ENCODE assay signal across 8 mouse cellular contexts in genomic region chr2:172550364-172551080, GRCm38 (mm10). TPM values are rescaled to one million over a fixed set of nuclear protein-coding genes. Genes with fewer than 3 reads are reported as not detected.
A peak's percentile ranks its signal among the peaks of the same experiment; 100 is the strongest.
DNase-seq lines count a peak whose midpoint lies in the region; ATAC-seq and TF ChIP-seq lines count a peak whose summit lies in the region.

No protein-coding gene starts in this region.

- peaks cover 79% of the 10 kb centered on the region for H3K27me3 ChIP-seq in hindbrain, postnatal 0 days (ENCODE audit: insufficient read depth, low read length)
- H3K27me3 ChIP-seq in liver, embryonic 11.5 days (replicated peaks; ENCODE audit: control insufficient read depth, insufficient read depth, low read length): peaks cover 92% of the 10 kb centered on the region

- peak in 1 of 2 experiments; percentile 43 for DNase-seq in left cerebral cortex, adult 2 months (ENCODE audit: extremely low spot score in 1 of 2, low spot score in 2 of 2)
- no peak for DNase-seq in left cerebral cortex, adult 11 months (ENCODE audit: low spot score)
- DNase-seq in cerebellum, adult 9-11 months: peak; percentile 4
- peak; percentile 88 for DNase-seq in forelimb bud, embryonic 11.5 days (ENCODE audit: low read depth, low spot score)
- peak; percentile 69 for DNase-seq in hindbrain, postnatal 0 days (ENCODE audit: low spot score)
- DNase-seq in liver, embryonic 11.5 days (ENCODE audit: low spot score): peak; percentile 78
- DNase-seq in neural tube, embryonic 10.5 days (ENCODE audit: extremely low spot score, low spot score): peak; percentile 93
- DNase-seq in thymus, postnatal 14 days: peak; percentile 69

- intact Hi-C loops in left cerebral cortex, adult 2 months (cut with DNase I): loop anchor here (5.0 to 10.0 kb wide), 2 partner anchors 184 to 272 kb away; no protein-coding TSS in a partner anchor

- peak; percentile 67 for ATAC-seq in hindbrain, postnatal 0 days
- ATAC-seq in liver, embryonic 11.5 days (replicated peaks; ENCODE audit: low FRiP score): peak; percentile 55

- H3K36me3 ChIP-seq in hindbrain, postnatal 0 days (ENCODE audit: insufficient read depth, low read length): no peaks in the 10 kb centered on the region
- H3K36me3 ChIP-seq in liver, embryonic 11.5 days (ENCODE audit: control insufficient read depth, insufficient read depth, low read length): no peaks in the 10 kb centered on the region

- H3K4me1 ChIP-seq in hindbrain, postnatal 0 days (ENCODE audit: insufficient read depth, low read length): no peaks in the 10 kb centered on the region
- H3K4me1 ChIP-seq in liver, embryonic 11.5 days (replicated peaks; ENCODE audit: control insufficient read depth, insufficient read depth, low read length): peaks cover 3% of the 10 kb centered on the region; the same call in 1 of the 2 replicates

- H3K9me3 ChIP-seq in hindbrain, postnatal 0 days (ENCODE audit: low read length): no peaks in the 10 kb centered on the region
- H3K9me3 ChIP-seq in liver, embryonic 11.5 days (ENCODE audit: control insufficient read depth, low read length): no peaks in the 10 kb centered on the region

- no peak overlapping the region for H3K9ac ChIP-seq in hindbrain, postnatal 0 days (replicated peaks; ENCODE audit: low read length)
- H3K9ac ChIP-seq in liver, embryonic 11.5 days (ENCODE audit: low read depth, low read length): no peak overlapping the region

- WGBS in hindbrain, postnatal 0 days: under 1% methylated on average over 60 of the region's 62 CpGs
- WGBS in liver, embryonic 11.5 days: under 1% methylated on average over 58 of the region's 62 CpGs

- no peak overlapping the region for H3K4me3 ChIP-seq in left cerebral cortex, adult 2 months
- H3K4me3 ChIP-seq in hindbrain, postnatal 0 days (ENCODE audit: low read length): no peak overlapping the region
- H3K4me3 ChIP-seq in liver, embryonic 11.5 days (ENCODE audit: low read depth, low read length): peak overlapping the region; percentile 45; the same call in 1 of the 2 replicates

- no peak overlapping the region for H3K4me2 ChIP-seq in hindbrain, postnatal 0 days (ENCODE audit: low read depth, low read length)
- peak overlapping the region; percentile 48 for H3K4me2 ChIP-seq in liver, embryonic 11.5 days

- TF ChIP-seq CTCF in left cerebral cortex, adult 2 months (IDR thresholded peaks at IDR 0.05): peak; percentile 65
- peak; percentile 74 for TF ChIP-seq CTCF in hindbrain, postnatal 0 days (IDR thresholded peaks at IDR 0.05; ENCODE audit: low read depth)

- no peak overlapping the region for H3K27ac ChIP-seq in left cerebral cortex, adult 2 months
- no peak overlapping the region for H3K27ac ChIP-seq in hindbrain, postnatal 0 days
- no peak overlapping the region for H3K27ac ChIP-seq in liver, embryonic 11.5 days (ENCODE audit: low read depth, low read length)

RNA-seq across cellular contexts. Expression of gene Tfap2c, which starts 1.1 kb away (rescaled TPM):
- under 1 TPM; 0.12 to 0.16 TPM for total RNA-seq in left cerebral cortex, adult 2 months (2021)
- 0.14 and 0.47 TPM in 2 replicates for total RNA-seq in hindbrain, postnatal 0 days (2014; rRNA removed)
- polyA plus RNA-seq in hindbrain, postnatal 0 days (2015; fragmentation: Nextera tagmentation; extraction: Ambion mirVana): 0.31 and 0.43 TPM in 2 replicates
- 0.30 and 0.33 TPM in 2 replicates for polyA plus RNA-seq in liver, embryonic 11.5 days (2014; fragmentation: Nextera tagmentation; extraction: Ambion mirVana)
